Mouse (Mus musculus) left cerebral cortex, postnatal 36 days (tissue): ENCODE data around the gene Ccr7. TPM values are rescaled to one million over a fixed set of nuclear protein-coding genes. Genes with fewer than 3 reads are reported as not detected.

Source experiments
- DNase-seq, 2 experiments: peaks; one replicate each; pipeline ENCODE4 v3.0.0; 2021 to 2022; ENCODE audit warnings: low spot score in 2 of 2, mixed read lengths in 1 of 2
- intact Hi-C: fragments of 180-260 bp; cut with DNase I; formaldehyde crosslinking; loops from one replicate; pipeline ENCODE4 v1.15.1; 2025
- total RNA-seq, 2 experiments: library from RNA; stranded (reverse); gene quantifications; 2 replicates each; pipeline ENCODE4 v1.2.3; 2021

The Ccr7 gene
- total RNA-seq, 2 experiments from 2014 or later, result not detected

DNA sequence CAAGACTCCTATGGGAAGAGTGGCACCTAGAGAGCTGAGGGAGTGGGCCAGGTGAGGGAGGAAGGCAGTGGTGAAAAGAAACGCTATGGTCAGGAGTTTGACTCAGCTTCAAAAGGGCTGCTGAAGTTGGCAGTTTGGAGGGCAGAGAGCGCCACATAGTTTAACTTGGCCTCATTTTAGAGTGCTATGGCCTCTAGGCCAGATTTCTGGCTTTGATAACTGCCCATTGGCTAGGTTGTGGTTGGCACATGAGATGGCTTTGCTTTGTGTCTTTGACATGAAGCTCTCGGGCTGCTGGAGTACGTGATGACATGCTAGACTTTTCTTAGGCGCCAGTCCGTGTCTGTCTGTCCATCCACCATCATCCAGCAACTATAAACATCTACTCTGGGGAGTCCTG lies 5.4 kb upstream of the Ccr7 start:
- DNase-seq, result no peak
- intact Hi-C loops, result no loop called here

- intact Hi-C loops, result no loop called here
- DNase-seq, result no peak
These were observed 940 bp upstream of the Ccr7 start for GRCm38 (mm10) chr11:99155817-99156216.

DNA sequence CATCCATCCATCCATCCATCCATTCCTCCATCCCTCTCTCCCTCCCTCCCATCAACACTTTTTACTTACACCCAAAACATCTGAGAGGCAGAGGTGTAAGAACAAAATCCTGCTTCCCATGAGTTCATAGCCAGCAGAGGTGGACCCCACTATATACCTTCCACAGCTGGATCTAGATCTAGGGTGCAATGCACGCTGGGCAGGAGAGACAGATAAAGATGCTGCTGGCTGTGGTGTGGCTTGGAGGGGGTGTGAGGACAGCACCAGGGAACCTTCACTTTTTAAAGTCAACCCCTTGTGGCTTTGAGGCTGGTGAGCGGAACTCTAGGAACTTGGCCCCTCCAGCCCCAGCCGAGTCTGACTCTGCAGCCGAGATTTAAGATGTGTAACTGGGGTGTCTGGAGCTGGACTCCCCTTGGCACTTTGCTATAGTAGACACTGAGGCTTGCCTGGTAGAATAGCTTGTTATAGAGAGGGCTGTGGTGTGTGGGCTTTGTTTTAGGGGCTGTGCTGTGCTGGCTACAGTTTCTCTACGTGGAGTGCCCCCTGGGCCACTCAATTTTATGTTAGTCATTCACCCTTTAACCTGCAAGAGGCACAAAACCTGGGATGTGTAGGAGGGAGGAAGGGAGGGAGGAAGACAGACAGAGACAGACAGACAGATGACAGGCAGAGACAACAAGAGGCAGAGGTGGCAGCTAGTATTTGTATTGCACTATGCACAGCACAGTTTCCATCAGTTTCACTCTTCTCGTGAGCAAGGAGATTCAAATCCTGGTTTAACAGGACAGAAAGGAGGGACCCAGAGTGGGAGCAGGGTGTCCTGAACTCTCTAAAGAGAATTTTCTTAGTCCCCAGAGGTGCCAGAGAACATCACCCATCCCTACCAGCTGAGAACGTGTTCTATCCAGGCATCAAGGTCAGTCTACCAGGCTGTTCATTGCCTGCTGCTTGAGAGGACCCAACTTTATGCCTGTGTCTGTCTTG lies 817 bp downstream of the Ccr7 start:
- no peak for DNase-seq
- intact Hi-C loops, result loop anchor here (5.0 kb wide), 1 partner anchor 232 kb away; no protein-coding TSS in a partner anchor

DNA sequence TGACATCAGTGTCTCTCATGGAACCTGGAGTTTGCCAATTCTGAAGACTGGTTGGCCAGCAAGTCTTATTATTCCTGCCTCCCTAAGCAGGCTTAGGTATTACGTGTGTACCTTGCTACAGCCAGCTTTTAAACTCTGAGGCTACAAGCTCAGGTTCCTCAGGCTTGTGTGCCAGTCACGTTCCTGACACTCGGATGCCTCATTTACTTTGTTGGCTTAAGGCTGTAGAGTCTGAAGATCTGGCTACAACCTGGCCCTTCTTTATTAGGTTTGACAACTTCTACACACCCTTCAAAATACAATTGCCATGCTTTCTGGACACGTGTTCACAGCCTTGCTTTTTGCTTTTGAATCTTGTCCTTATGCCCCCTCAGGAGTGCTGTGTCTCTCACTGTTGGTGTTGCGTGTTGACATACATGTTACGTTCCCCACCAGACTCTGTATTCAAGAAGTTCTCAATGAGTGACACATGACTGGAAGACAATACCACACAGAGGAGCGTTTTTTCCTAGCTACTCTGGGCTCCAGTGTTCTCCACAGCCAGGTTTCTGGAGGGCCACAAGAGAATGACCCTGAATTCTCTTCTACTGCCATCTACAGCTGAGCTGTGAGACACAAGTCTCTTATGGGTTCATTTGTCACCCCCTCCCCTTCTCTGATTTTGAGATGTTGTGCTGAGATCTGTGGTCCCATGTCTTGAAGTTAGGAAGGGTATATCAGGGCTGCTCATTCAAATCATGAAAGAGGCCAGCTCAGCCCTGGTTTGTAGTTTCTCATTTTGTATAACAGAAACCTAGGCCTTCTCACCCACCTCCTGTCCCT lies 2.3 kb downstream of the Ccr7 start:
- DNase-seq, result no peak
- intact Hi-C loops, result loop anchor here (5.0 kb wide), 1 partner anchor 230 kb away; no protein-coding TSS in a partner anchor

GRCm38 (mm10) chr11:99151333-99151930 lies 3.4 kb downstream of the Ccr7 start:
- DNase-seq, result no peak
- intact Hi-C loops, result loop anchor here (2.0 to 5.0 kb wide), 3 partner anchors 113 to 229 kb away; partner anchors contain the start of gene Gjd3

DNA sequence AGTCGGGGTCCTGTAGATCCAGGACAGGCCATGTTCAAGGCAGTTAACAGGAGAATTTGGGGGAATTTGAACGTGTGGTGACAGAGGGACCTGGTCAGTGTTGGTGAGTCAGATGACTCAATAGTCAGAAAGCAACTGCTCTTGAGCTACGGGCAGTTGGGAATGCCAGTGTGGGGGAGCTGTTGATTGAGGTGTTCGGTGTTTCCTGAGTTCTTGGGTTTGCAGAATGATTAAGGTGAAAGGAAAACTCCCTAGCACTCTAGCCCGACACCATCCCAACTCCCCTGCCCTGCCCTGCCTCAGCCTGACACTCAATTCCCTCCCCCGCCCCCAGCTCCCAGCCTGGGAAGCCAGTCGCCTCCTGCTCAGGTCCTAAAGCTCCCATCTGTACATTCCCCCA lies 4.0 kb downstream of the Ccr7 start:
- DNase-seq, result no peak
- intact Hi-C loops, result loop anchor here (2.0 to 5.0 kb wide), 3 partner anchors 112 to 229 kb away; partner anchors contain the start of gene Gjd3

DNA sequence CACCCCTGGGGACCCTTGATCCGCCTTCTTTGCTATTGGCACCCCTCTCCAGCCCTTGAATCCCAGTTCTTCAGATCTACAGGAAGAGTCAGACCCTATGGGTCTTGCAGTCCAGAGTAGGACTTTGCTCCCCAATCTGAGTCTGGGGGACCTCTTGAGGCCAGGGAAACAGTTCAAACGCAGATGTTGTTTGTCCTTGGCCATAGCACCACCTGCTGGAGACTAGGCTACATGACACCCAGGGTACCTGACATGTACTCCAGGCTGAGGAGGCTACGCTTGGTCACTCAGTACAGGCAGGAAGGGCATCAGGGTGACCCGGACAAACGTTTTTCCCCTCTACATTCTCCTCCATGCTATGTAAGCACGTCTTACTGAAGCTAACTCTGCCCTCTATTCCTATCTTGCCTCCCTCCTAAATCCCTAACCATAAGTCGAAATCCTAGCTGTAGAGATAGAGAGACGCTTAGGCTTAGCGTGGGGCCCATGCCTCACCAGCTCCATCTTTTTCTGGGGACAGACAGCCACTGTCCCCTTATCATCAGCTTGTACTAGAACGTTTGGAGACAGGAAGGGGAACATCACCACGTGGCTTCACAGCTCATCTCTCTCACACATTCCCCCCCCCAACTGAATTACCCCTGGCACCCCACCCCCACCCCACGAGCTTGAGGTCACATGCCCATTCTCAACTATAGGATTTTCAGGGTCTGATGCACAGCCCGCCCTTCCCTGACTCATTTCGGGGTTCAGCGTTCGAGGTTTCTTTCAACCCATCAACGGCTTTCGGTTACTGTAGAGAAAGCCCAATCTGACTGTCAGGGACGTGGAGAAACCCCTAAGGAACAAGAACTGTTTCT lies 4.7 kb downstream of the Ccr7 start:
- intact Hi-C loops, result loop anchor here (2.0 to 5.0 kb wide), 4 partner anchors 38 to 228 kb away; partner anchors contain the start of gene Gjd3

GRCm38 (mm10) chr11:99148896-99149703 lies 5.8 kb downstream of the Ccr7 start:
- intact Hi-C loops, result loop anchor here (5.0 kb wide), 1 partner anchor 37 kb away; no protein-coding TSS in a partner anchor
- peak in 1 of 2 experiments; percentile 49 for DNase-seq

More for the DNA sequence above, 4.7 kb downstream of the Ccr7 start:
- DNase-seq, result peak; percentile 79

- DNase-seq, result no peak
- intact Hi-C loops, result loop anchor here (5.0 kb wide), 1 partner anchor 36 kb away; no protein-coding TSS in a partner anchor
These were observed 6.5 kb downstream of the Ccr7 start for GRCm38 (mm10) chr11:99148400-99148799.

- DNase-seq, result no peak
- intact Hi-C loops, result loop anchor here (5.0 kb wide), 1 partner anchor 36 kb away; no protein-coding TSS in a partner anchor
These were observed 7.0 kb downstream of the Ccr7 start for GRCm38 (mm10) chr11:99147920-99148289.

DNA sequence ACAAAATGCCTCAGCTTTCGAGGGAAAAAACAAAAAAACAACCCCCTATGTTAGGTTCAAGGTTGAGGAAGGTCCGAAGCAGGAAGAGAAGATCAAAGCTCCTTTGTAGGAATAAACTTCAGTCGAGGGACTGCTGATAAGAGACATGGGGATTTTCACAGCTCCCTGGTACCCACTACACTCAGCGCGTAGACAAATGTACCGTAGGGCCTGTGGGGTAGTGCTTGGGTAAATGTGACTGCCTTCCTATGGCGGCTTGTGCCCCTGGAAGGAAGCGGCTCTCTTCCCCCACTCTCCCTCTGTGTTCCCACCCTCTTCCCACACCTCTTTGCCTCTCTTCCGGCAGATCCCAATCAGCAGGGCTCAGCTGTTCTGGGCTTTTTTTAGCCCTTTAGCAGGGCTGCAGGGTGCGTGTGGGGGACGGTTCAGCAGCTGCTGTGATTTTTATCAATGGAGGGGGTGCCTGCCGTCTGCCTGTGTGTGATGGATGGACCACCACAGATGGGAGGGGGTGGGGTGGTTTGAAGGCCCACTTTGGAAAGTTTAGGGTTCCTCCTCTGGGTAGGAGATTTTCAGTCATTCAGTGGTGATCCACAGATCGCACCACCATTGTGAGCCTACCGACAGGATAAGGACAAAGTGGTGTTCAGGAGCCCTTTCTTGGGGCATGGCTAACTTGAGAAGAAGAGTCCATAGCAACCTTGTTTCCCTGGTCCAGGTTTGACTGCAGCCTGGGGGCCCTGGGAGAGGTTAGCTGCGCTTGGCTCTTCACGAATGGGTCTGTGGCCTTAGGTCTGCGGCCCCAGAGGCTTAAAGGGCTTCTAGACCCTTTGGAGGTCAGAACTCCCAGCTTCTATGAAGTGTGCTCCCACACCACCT lies 7.6 kb downstream of the Ccr7 start:
- DNase-seq, result peak; percentile 72 to 81
- intact Hi-C loops, result loop anchor here (5.0 kb wide), 1 partner anchor 35 kb away; no protein-coding TSS in a partner anchor

DNA sequence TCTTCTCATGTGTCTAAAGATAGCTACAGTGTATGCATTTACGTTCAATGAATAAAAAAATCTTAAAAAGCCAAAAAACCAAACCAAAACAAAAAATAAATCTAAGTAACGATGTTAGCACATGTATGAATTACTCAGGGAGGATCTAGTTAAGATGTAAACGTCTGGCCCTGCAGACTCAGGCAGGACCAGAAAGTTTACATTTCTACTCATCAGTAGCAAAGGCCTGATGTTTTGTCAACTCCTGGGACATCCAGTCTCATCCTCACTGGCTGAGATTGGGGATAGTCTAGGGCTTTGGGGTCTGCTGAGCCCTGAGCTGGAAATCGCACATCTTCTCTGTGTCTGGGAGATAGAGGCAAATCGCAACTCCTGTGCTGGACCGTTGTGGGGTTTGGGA lies 8.3 kb downstream of the Ccr7 start:
- DNase-seq, result no peak
- intact Hi-C loops, result loop anchor here (5.0 kb wide), 1 partner anchor 34 kb away; no protein-coding TSS in a partner anchor

DNA sequence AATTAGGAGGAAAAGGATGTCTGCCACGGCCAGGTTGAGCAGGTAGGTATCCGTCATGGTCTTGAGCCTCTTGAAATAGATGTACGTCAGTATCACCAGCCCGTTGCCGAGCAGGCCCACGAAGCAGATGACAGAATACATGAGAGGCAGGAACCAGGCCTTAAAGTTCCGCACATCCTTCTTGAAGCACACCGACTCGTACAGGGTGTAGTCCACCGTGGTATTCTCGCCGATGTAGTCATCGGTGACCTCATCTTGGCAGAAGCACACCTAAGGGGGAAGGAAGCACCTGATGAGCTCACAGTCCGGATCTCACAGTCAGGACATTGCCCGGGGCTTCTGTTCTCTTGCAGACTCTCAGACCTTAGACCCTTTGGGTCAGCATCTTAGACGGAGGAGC lies 9.1 kb downstream of the Ccr7 start:
- intact Hi-C loops, result loop anchor here (5.0 kb wide), 1 partner anchor 33 kb away; no protein-coding TSS in a partner anchor
- DNase-seq, result no peak

GRCm38 (mm10) chr11:99144940-99145339 lies 9.9 kb downstream of the Ccr7 start:
- intact Hi-C loops, result loop anchor here (5.0 kb wide), 1 partner anchor 33 kb away; no protein-coding TSS in a partner anchor
- DNase-seq, result no peak

DNA sequence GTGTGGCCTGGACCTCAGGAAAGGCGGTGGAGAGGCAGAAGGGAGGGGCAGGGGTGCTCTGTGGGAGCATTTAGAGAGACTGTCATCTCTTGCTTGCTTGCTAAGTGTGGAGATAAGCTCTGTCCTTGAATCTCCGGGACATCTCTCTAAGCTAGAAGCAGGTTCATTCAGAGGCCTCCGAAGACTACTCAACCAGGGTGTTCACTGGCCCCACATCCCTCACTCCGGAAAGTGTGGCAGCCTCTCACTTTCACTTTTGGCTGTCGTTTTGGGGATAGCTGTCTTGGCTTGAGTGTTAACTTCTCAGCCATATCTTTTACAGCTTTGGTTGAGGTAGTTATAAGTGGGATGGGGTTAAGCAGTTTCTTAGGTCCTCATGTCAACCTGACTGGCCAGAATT lies 10.4 kb downstream of the Ccr7 start:
- intact Hi-C loops, result no loop called here
- DNase-seq, result no peak
